Mouse (Mus musculus) spleen, adult 2 months (tissue): ENCODE data around the gene Wrap53.

ENCODE experiments used
- CTCF ChIP-seq: fragments of 200-500 bp; IDR thresholded peaks from 2 replicates; pipeline ENCODE4 v1.5.1; 2011; ENCODE audit warnings: mild to moderate bottlenecking, inconsistent platforms; ENCODE audit not compliant: insufficient read depth, insufficient read length, insufficient replicate concordance; ENCODE audit errors: extremely low read depth
- POLR2A ChIP-seq: fragments of 200-500 bp; IDR thresholded peaks from 2 replicates; pipeline ENCODE4 v1.6.1; 2011; ENCODE audit warnings: low read depth, low read length, inconsistent platforms

DNA sequence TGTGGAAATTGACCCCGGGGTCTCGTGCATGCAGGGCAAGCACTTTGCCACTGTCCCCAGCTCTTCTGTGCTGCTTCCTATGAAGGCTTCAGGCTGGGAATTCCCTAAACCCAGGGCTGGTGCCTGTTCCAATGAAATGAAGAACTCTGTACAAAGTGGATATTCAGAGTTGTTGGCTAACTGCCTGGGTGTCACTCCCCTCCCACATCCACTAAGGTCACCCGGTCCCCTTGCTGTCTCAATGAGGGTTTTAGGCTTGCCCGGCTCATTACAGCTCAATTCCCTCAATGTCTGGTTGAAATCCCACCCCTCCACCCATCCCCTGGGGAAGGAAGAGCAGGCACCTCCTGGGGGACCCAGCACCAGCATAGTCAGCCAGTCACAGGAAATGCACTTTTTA, 60.1 kb downstream of the Wrap53 start:
- no peak for TF ChIP-seq POLR2A
- no peak for TF ChIP-seq CTCF
